Mouse (Mus musculus) right cerebral cortex, postnatal 10 days (tissue): ENCODE measurements at regions not wholly inside any gene's neighbourhood (a gene's known extent, or its start where the extent isn't known, plus 50 kb on each side); places are given as distances from the start of the nearest gene placed in this dataset.

Experiments
- DNase-seq, 2 experiments: peaks; one replicate each; pipeline ENCODE4 v3.0.0; 2021; ENCODE audit warnings: low spot score in 2 of 2

- DNase-seq: no peak
These were observed 313.3 kb downstream of the Qdpr start for GRCm38 (mm10) chr5:45136696-45137095.

- DNase-seq: peak in 1 of 2 experiments; percentile 30
These were observed 322.1 kb downstream of the Qdpr start for GRCm38 (mm10) chr5:45127971-45128370.

- DNase-seq: no peak
These were observed 322.3 kb upstream of the Ldb2 start for GRCm38 (mm10) chr5:45121751-45122280.

- DNase-seq: no peak
These were observed 320.3 kb upstream of the Ldb2 start for GRCm38 (mm10) chr5:45119757-45120156.

- no peak for DNase-seq
These were observed 311.8 kb upstream of the Ldb2 start for GRCm38 (mm10) chr5:45111246-45111645.

- no peak for DNase-seq
These were observed 311.3 kb upstream of the Ldb2 start for GRCm38 (mm10) chr5:45110797-45111196.

GRCm38 (mm10) chr5:45105236-45105816, 305.8 kb upstream of the Ldb2 start:
- DNase-seq: no peak

- DNase-seq: no peak
These were observed 304.4 kb upstream of the Ldb2 start for GRCm38 (mm10) chr5:45103763-45104428.

GRCm38 (mm10) chr5:45102661-45103060, 303.2 kb upstream of the Ldb2 start:
- DNase-seq: no peak

- no peak for DNase-seq
These were observed 302.3 kb upstream of the Ldb2 start for GRCm38 (mm10) chr5:45101777-45102176.

- no peak for DNase-seq
These were observed 299.6 kb upstream of the Ldb2 start for GRCm38 (mm10) chr5:45099082-45099481.

- no peak for DNase-seq
These were observed 298.5 kb upstream of the Ldb2 start for GRCm38 (mm10) chr5:45097941-45098340.

- DNase-seq: no peak
These were observed 285.3 kb upstream of the Ldb2 start for GRCm38 (mm10) chr5:45084741-45085140.

GRCm38 (mm10) chr5:45082601-45083000, 283.1 kb upstream of the Ldb2 start:
- no peak for DNase-seq

- no peak for DNase-seq
These were observed 276.9 kb upstream of the Ldb2 start for GRCm38 (mm10) chr5:45076347-45076890.

GRCm38 (mm10) chr5:45075195-45075594, 275.7 kb upstream of the Ldb2 start:
- DNase-seq: no peak

GRCm38 (mm10) chr5:45072529-45072928, 273.0 kb upstream of the Ldb2 start:
- DNase-seq: no peak

- no peak for DNase-seq
These were observed 266.6 kb upstream of the Ldb2 start for GRCm38 (mm10) chr5:45065917-45066699.

GRCm38 (mm10) chr5:45062567-45062966, 263.1 kb upstream of the Ldb2 start:
- peak; percentile 24 to 59 for DNase-seq

- no peak for DNase-seq
These were observed 255.9 kb upstream of the Ldb2 start for GRCm38 (mm10) chr5:45055276-45055959.

GRCm38 (mm10) chr5:45049410-45049809, 249.9 kb upstream of the Ldb2 start:
- no peak for DNase-seq

- no peak for DNase-seq
These were observed 243.4 kb upstream of the Ldb2 start for GRCm38 (mm10) chr5:45042914-45043313.
